Mouse (Mus musculus) heart, embryonic 16.5 days (tissue): ENCODE data around the gene Sept6. TPM values are rescaled to one million over a fixed set of nuclear protein-coding genes. Genes with fewer than 3 reads are reported as not detected.

ENCODE experiments used
- ATAC-seq: fragments of 200-750 bp; cut with Nextera tagmentation; replicated peaks from 2 replicates; pipeline ENCODE4 v1.8.0; 2017; ENCODE audit warnings: moderate number of reproducible peaks; ENCODE audit not compliant: insufficient read depth, low FRiP score; ENCODE audit errors: extremely low read depth
- H3K27ac ChIP-seq: fragments of 300-500 bp; sonication (generic); 2 replicates; pipeline ENCODE4 v1.5.1; 2014; ENCODE audit warnings: mild to moderate bottlenecking, low read length, control low read depth, moderate library complexity
- H3K27me3 ChIP-seq: fragments of 300-500 bp; sonication (generic); 2 replicates; pipeline ENCODE4 v1.6.1; 2014; ENCODE audit warnings: low read length, mixed read lengths; ENCODE audit not compliant: control insufficient read depth, insufficient read depth
- H3K36me3 ChIP-seq: fragments of 300-500 bp; sonication (generic); 2 replicates; pipeline ENCODE4 v1.6.1; 2014; ENCODE audit not compliant: control insufficient read depth, insufficient read depth
- H3K4me1 ChIP-seq: fragments of 300-500 bp; sonication (generic); 2 replicates; pipeline ENCODE4 v1.6.1; 2014; ENCODE audit warnings: low read length, mixed read lengths; ENCODE audit not compliant: control insufficient read depth, insufficient read depth
- H3K4me2 ChIP-seq: fragments of 300-500 bp; sonication (generic); 2 replicates; pipeline ENCODE4 v1.6.1; 2014; ENCODE audit warnings: low read depth, mild to moderate bottlenecking, control low read depth, low read length
- H3K4me3 ChIP-seq: fragments of 300-500 bp; sonication (generic); 2 replicates; pipeline ENCODE4 v1.5.1; 2014; ENCODE audit warnings: mild to moderate bottlenecking, control low read depth, low read length
- H3K9ac ChIP-seq: fragments of 300-500 bp; sonication (generic); 2 replicates; pipeline ENCODE4 v1.6.1; 2014; ENCODE audit warnings: low read length, control low read depth
- H3K9me3 ChIP-seq: fragments of 300-500 bp; sonication (generic); replicated peaks from 2 replicates; pipeline ENCODE4 v1.6.1; 2016; ENCODE audit warnings: low read length; ENCODE audit not compliant: control insufficient read depth
- WGBS: fragments of 180-500 bp; shearing (Covaris S2); extraction: QIAGEN DNeasy Blood & Tissue Kit; methylation state at CpG from one replicate; pipeline ENCODE4 v1.1.7; 2014; 5-methylcytosine and 5-hydroxymethylcytosine counted together
- polyA plus RNA-seq: library from polyadenylated mRNA; unstranded; fragments of >200 nt; fragmentation: Nextera tagmentation; extraction: Ambion mirVana; gene quantifications from 2 replicates; pipeline ENCODE4 v1.2.1, GENCODE M21; 2015

Sept6 gene
- polyA plus RNA-seq = 49.7 and 50.3 TPM in 2 replicates

DNA sequence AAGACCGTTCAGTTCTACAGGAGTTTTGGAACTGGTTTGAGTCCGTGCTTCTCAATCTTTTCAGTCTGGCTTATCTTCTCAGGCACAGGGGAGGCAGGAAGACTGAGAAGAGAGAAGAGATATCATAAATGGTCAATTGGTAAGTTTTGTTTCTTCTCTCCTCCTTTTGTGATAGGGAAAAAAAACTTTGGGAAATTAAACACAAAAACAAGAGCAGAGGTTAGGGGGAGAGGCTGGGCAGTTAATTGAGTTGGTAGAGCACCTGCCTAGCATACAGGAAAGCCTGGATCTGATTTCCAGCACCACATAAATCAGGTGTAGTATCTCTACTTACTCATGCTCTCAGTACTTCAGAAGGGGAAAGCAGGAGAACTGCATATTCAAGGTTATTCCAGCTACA is at the start of gene Sept6:
TSS of gene Sept6 (minus strand) at position 101 of the 400 bp plus-strand sequence.
- WGBS = 61% methylated on average over 2 of the region's 2 CpGs
- H3K4me3 ChIP-seq = no peak within 1 kb of the TSS
- no peak within 1 kb of the TSS for H3K4me2 ChIP-seq
- no peaks in the 10 kb centered on the region for H3K36me3 ChIP-seq
- no peak within 1 kb of the TSS for H3K27ac ChIP-seq
- peaks cover 5% of the 10 kb centered on the region; the same call in 1 of the 2 replicates for H3K4me1 ChIP-seq
- no peaks in the 10 kb centered on the region for H3K27me3 ChIP-seq
- no peak for ATAC-seq
- no peak within 1 kb of the TSS for H3K9ac ChIP-seq
- H3K9me3 ChIP-seq = no peaks in the 10 kb centered on the region

GRCm38 (mm10) chrX:37028378-37028777 is 36.8 kb upstream of the Sept6 start:
- no peak overlapping the region for H3K27ac ChIP-seq
- H3K27me3 ChIP-seq = no peaks in the 10 kb centered on the region
- 44% methylated on average over 3 of the region's 3 CpGs for WGBS
- no peaks in the 10 kb centered on the region for H3K4me1 ChIP-seq
- no peak overlapping the region for H3K9ac ChIP-seq
- H3K36me3 ChIP-seq = no peaks in the 10 kb centered on the region
- no peak for ATAC-seq
- H3K9me3 ChIP-seq = no peaks in the 10 kb centered on the region
- no peak overlapping the region for H3K4me2 ChIP-seq
- no peak overlapping the region for H3K4me3 ChIP-seq

- 60% methylated on average over 10 of the region's 10 CpGs for WGBS
- ATAC-seq = peak; percentile 52; the same call in 1 of the 2 replicates
These were observed 32.2 kb upstream of the Sept6 start for GRCm38 (mm10) chrX:37023652-37024309.

GRCm38 (mm10) chrX:37022690-37023089 is 31.1 kb upstream of the Sept6 start:
- ATAC-seq = no peak
- no peak overlapping the region for H3K9ac ChIP-seq

More at GRCm38 (mm10) chrX:37023652-37024309, 32.2 kb upstream of the Sept6 start:
- Histone ChIP-seq H3K9me3 (no peaks in the 10 kb centered on the region), H3K27me3 (no peaks in the 10 kb centered on the region), H3K4me3 (no peak overlapping the region), H3K27ac (no peak overlapping the region), H3K36me3 (no peaks in the 10 kb centered on the region), H3K4me2 (no peak overlapping the region), H3K9ac (no peak overlapping the region), H3K4me1 (no peaks in the 10 kb centered on the region)

DNA sequence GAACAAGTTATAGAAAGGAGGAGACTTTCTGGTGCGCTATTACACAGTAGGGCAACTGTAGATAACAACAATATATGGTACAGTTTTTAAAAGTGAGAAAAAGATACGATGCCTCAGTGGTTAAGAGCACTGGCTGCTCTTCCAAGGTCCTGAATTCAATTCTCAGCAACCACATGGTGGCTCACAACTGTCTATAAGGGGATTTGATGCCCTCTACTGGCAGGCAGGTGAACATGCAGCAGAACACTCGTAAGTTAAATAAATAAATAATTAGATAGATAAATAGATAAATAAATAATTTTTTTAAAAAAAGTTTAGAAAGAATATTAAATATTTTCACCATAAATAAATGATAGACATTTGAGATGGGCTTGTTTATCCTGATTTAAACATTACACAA is 27.5 kb upstream of the Sept6 start:
- Histone ChIP-seq H3K4me3 (no peak overlapping the region), H3K36me3 (no peaks in the 10 kb centered on the region), H3K27me3 (no peaks in the 10 kb centered on the region), H3K27ac (no peak overlapping the region), H3K4me2 (no peak overlapping the region), H3K4me1 (no peaks in the 10 kb centered on the region), H3K9me3 (no peaks in the 10 kb centered on the region; the same call in 1 of the 2 replicates), H3K9ac (no peak overlapping the region)
- WGBS = 77% methylated on average over 3 of the region's 3 CpGs
- no peak for ATAC-seq

More at GRCm38 (mm10) chrX:37022690-37023089, 31.1 kb upstream of the Sept6 start:
- Histone ChIP-seq H3K36me3 (no peaks in the 10 kb centered on the region), H3K4me3 (no peak overlapping the region), H3K9me3 (no peaks in the 10 kb centered on the region), H3K4me2 (no peak overlapping the region), H3K4me1 (no peaks in the 10 kb centered on the region), H3K27ac (no peak overlapping the region), H3K27me3 (no peaks in the 10 kb centered on the region)
- WGBS = 13% methylated on average over 3 of the region's 3 CpGs

DNA sequence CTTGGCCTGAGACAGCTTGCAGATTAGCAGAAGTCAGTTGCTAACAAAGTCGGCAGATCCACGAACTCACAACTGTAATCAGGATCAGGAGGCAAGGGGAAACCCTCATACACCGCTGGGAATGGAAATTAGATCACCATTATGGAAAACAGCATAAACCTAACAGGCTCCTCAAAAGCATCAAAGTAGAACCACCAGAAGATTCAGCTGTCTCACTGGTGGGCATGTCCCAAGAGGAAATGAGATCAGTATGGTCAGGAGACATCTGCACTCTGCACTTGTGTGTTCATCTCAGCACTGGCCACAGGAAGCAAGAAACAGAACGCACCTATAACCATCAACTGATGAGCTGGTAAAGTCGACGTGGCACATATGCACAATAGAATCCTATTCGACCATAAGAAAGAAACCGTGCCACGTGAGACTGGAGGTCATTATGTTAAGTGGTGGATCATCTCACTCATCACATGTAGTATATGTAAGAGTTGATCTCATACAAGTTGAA is 26.6 kb upstream of the Sept6 start:
- no peak for ATAC-seq
- H3K27me3 ChIP-seq = no peaks in the 10 kb centered on the region
- H3K36me3 ChIP-seq = no peaks in the 10 kb centered on the region
- WGBS = 80% methylated on average over 9 of the region's 9 CpGs
- no peak overlapping the region for H3K4me2 ChIP-seq
- H3K9me3 ChIP-seq = no peaks in the 10 kb centered on the region; the same call in 1 of the 2 replicates
- no peak overlapping the region for H3K9ac ChIP-seq
- H3K4me1 ChIP-seq = no peaks in the 10 kb centered on the region
- H3K27ac ChIP-seq = no peak overlapping the region
- H3K4me3 ChIP-seq = no peak overlapping the region

DNA sequence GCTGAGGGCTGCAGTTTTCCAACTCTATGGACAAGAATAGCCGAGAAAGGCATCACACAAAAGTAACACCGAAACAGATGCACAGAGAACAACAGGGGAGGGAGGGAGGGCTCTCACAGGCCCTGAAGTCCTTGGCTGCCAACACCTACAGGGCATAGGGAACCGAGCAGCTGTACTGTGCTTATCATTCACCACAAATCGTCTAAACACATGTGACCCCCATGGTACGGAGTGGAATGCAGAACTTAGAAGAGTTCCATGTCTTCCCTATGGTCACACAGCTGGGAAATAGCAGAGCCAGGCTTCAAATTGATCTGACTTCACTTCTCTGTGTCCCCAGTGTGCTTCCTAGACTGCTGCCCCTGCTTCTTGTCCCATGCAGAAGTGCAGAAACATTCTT is 22.3 kb upstream of the Sept6 start:
- Histone ChIP-seq H3K9me3 (no peaks in the 10 kb centered on the region; the same call in 1 of the 2 replicates), H3K36me3 (no peaks in the 10 kb centered on the region), H3K4me2 (no peak overlapping the region), H3K4me3 (no peak overlapping the region), H3K27me3 (no peaks in the 10 kb centered on the region), H3K4me1 (no peaks in the 10 kb centered on the region), H3K9ac (no peak overlapping the region), H3K27ac (no peak overlapping the region)
- no peak for ATAC-seq
- 53% methylated on average over 5 of the region's 5 CpGs for WGBS

DNA sequence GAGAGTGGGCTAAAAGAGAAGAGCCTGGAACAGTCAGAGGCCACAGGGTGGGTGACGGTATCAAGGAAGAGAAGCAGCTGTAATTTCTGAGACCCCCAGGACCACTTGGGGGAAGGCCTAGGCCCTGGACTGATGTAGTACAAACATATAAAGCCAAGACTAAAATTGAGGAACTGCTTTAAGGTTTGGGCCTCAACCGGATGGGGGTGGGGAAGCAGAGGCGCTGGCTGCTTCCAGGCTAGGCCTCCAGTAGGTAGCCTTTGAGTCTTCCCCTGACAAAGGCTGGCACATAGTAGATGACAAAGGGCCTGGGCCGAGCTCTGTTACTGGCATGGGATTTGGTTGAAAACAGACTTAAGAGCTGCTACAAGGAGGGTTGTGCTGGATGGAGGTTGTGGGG is 555 bp downstream of the Sept6 start:
- ATAC-seq = no peak
- no peak overlapping the region for H3K27ac ChIP-seq
- no peaks in the 10 kb centered on the region for H3K27me3 ChIP-seq
- peaks cover 5% of the 10 kb centered on the region; the same call in 1 of the 2 replicates for H3K4me1 ChIP-seq
- no peak overlapping the region for H3K4me2 ChIP-seq
- WGBS = 80% methylated on average over 4 of the region's 4 CpGs
- H3K36me3 ChIP-seq = no peaks in the 10 kb centered on the region
- no peak overlapping the region for H3K9ac ChIP-seq
- H3K4me3 ChIP-seq = no peak overlapping the region
- H3K9me3 ChIP-seq = no peaks in the 10 kb centered on the region

- peaks cover 10% of the 10 kb centered on the region for H3K4me1 ChIP-seq
- 12% methylated on average over 11 of the region's 11 CpGs for WGBS
- H3K27me3 ChIP-seq = no peaks in the 10 kb centered on the region
- no peaks in the 10 kb centered on the region for H3K36me3 ChIP-seq
- peak overlapping the region; percentile 77 for H3K4me3 ChIP-seq
- H3K27ac ChIP-seq = peak overlapping the region; percentile 88
- peak overlapping the region; percentile 85 for H3K9ac ChIP-seq
- peak overlapping the region; percentile 64 for H3K4me2 ChIP-seq
- peak; percentile 7; the same call in 1 of the 2 replicates for ATAC-seq
- no peaks in the 10 kb centered on the region for H3K9me3 ChIP-seq
These were observed 1.7 kb downstream of the Sept6 start for GRCm38 (mm10) chrX:36989752-36990404.
